In the genomic region with DNA sequence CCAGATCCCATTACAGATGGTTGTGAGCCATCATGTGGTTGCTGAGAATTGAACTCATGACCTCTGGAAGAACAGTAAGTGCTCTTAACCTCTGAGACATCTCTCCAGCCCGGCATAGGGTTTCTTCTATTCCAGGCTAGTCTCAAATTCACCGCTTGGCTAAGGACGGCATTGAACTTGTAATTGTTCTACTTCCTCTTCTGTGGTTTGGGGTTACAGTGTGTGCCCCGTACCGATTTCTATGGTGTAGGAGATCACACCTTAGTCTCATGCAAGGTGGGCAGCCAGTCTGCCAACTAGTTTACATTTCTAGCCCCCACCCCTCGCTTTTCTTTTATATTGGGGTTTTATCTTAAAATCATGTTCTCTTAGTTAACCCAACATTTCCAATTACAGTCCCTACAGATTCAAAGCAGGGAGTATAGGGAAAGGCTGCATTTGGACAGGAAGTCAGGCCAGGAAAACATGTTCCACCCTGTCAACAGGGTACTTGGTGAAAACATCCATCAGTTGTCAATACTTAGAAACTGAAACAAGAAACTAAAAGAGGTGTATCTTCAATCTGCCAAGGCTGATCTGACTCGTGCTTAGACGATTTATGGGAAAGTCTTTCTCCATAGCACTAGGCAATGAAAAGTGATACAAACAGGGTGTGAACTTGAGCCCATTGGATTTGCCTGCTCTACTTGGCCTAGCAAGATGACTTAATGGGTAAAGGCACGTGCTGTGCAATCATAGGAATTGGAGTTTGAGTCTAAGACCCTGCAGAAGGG, we compare ENCODE assay signal across 22 mouse cellular contexts. TPM values are rescaled to one million over a fixed set of nuclear protein-coding genes. Genes with fewer than 3 reads are reported as not detected.
DNase-seq lines count a peak whose midpoint lies in the region; TF ChIP-seq lines count a peak whose summit lies in the region.
"Had no signal": no experiment of that assay in that cellular context is flagged by ENCODE, and none has a peak within 500 bp of the region (broad histone marks: within the 10 kb centered on the region; RNA-seq: fewer than 3 reads in every experiment).

No protein-coding gene starts in this region.

- H3K4me1 ChIP-seq in kidney, adult 2 months (ENCODE audit: control insufficient read depth, insufficient read depth, low read length), result no peaks in the 10 kb centered on the region
- H3K4me1 ChIP-seq: hindbrain, embryonic 12.5 days; neural tube, embryonic 12.5 days had no signal

- H3K27ac ChIP-seq in kidney, adult 2 months (ENCODE audit: insufficient read depth, low read depth, low read length), result no peak overlapping the region
- H3K27ac ChIP-seq in left cerebral cortex, adult 2 months, result no peak overlapping the region
- H3K27ac ChIP-seq: embryonic facial prominence, embryonic 15.5 days; forebrain, embryonic 15.5 days; heart, embryonic 13.5 days; hindbrain, embryonic 12.5 days; limb, embryonic 13.5 days; lung, embryonic 15.5 days; midbrain, embryonic 12.5 days; neural tube, embryonic 12.5 days had no signal

- H3K36me3 ChIP-seq in kidney, adult 2 months (ENCODE audit: control insufficient read depth, insufficient read depth, low read length), result no peaks in the 10 kb centered on the region
- H3K36me3 ChIP-seq: embryonic facial prominence, embryonic 15.5 days; forebrain, embryonic 15.5 days; heart, embryonic 13.5 days; hindbrain, embryonic 12.5 days; limb, embryonic 13.5 days; lung, embryonic 15.5 days; midbrain, embryonic 12.5 days; neural tube, embryonic 12.5 days had no signal

- peak; percentile 3 for DNase-seq in kidney, adult 2 months
- no peak for DNase-seq in kidney, postnatal 25 days
- peak; percentile 53 for DNase-seq in CD4-positive helper T cell, adult 2 months (ENCODE audit: low read depth, low spot score)
- peak; percentile 41 for DNase-seq in adipocyte (ENCODE audit: low spot score)
- peak; percentile 61 for DNase-seq in naive thymus-derived CD4-positive, alpha-beta T cell, adult 2 months (ENCODE audit: low read depth)
- DNase-seq in left cerebral cortex, adult 8-10 months (ENCODE audit: low spot score in 2 of 2), result no peak
- no peak for DNase-seq in frontal cortex, postnatal 10 days (ENCODE audit: low spot score in 2 of 2)
- DNase-seq in left cerebral cortex, adult 2 months (ENCODE audit: extremely low spot score in 1 of 2, low spot score in 2 of 2), result no peak
- DNase-seq: adrenal gland, postnatal 25 days; cerebellum, postnatal 36 days; gastrocnemius, postnatal 14 days; kidney, adult 11 months; kidney, postnatal 36 days had no signal

- intact Hi-C loops in left cerebral cortex, adult 2 months (cut with DNase I), result loop anchor here (5.0 kb wide), 2 partner anchors 64 to 139 kb away; a partner anchor contains a TSS

- H3K4me3 ChIP-seq in kidney, adult 2 months (ENCODE audit: insufficient read depth, low read depth, low read length), result no peak overlapping the region
- H3K4me3 ChIP-seq in left cerebral cortex, adult 2 months, result no peak overlapping the region
- H3K4me3 ChIP-seq: embryonic facial prominence, embryonic 15.5 days; forebrain, embryonic 15.5 days; heart, embryonic 13.5 days; hindbrain, embryonic 12.5 days; limb, embryonic 13.5 days; lung, embryonic 15.5 days; midbrain, embryonic 12.5 days; neural tube, embryonic 12.5 days had no signal

- H3K27me3 ChIP-seq in kidney, adult 2 months (replicated peaks; ENCODE audit: control insufficient read depth, insufficient read depth, low read length), result no peaks in the 10 kb centered on the region
- H3K27me3 ChIP-seq: embryonic facial prominence, embryonic 15.5 days; forebrain, embryonic 15.5 days; heart, embryonic 13.5 days; hindbrain, embryonic 12.5 days; limb, embryonic 13.5 days; lung, embryonic 15.5 days; midbrain, embryonic 12.5 days; neural tube, embryonic 12.5 days had no signal

- TF ChIP-seq POLR2A in kidney, adult 2 months (IDR thresholded peaks at IDR 0.05; ENCODE audit: low read depth, low read length), result no peak

- WGBS in kidney, adult 2 months, result 73% methylated on average over 9 of the region's 9 CpGs

- no peak for TF ChIP-seq CTCF in kidney, adult 2 months (conservative IDR thresholded peaks at IDR 0.05; ENCODE audit: insufficient read depth, insufficient read length, low read depth, low read length)
- no peak for TF ChIP-seq CTCF in left cerebral cortex, adult 2 months (IDR thresholded peaks at IDR 0.05)

RNA-seq across cellular contexts. Expression of a gene that starts 3.1 kb away (rescaled TPM):
- polyA plus RNA-seq in kidney, adult 2 months (2012; rRNA removed), result 16.4 and 23.5 TPM in 2 replicates
- total RNA-seq in left cerebral cortex, adult 8-10 months (2022), result 10 to 100 TPM; 12.8 to 17.0 (median 14.9) TPM
- 10 to 100 TPM; 12.7 to 12.9 TPM for total RNA-seq in left cerebral cortex, adult 2 months (2021)

RNA-seq across cellular contexts. Expression of a gene that starts 51.3 kb away (rescaled TPM):
- 11.3 and 12.2 TPM in 2 replicates for polyA plus RNA-seq in kidney, adult 2 months (2012; rRNA removed)
- total RNA-seq in left cerebral cortex, adult 8-10 months (2022), result not detected
- not detected for total RNA-seq in left cerebral cortex, adult 2 months (2021)
- total RNA-seq: adrenal gland, postnatal 25 days; gastrocnemius, postnatal 14 days; left cerebral cortex, adult 18-20 months had no signal
- polyA plus RNA-seq: embryonic facial prominence, embryonic 15.5 days; forebrain, embryonic 15.5 days; heart, embryonic 13.5 days; hindbrain, embryonic 12.5 days; limb, embryonic 13.5 days; lung, embryonic 15.5 days; midbrain, embryonic 12.5 days; neural tube, embryonic 12.5 days had no signal

RNA-seq across cellular contexts. Expression of a gene that starts 59.1 kb away (rescaled TPM):
- polyA plus RNA-seq in kidney, adult 2 months (2012; rRNA removed), result 5.3 and 5.4 TPM in 2 replicates
- total RNA-seq in left cerebral cortex, adult 8-10 months (2022), result 10 to 100 TPM; 19.4 to 25.6 (median 22.0) TPM
- 10 to 100 TPM; 20.2 to 25.1 TPM for total RNA-seq in left cerebral cortex, adult 2 months (2021)

Comparison
In these comparisons a context has a peak if more than half of its experiments do, and no peak if none do; other contexts are left out.
1. DNase-seq: peak in kidney, adult 2 months (single experiment), CD4-positive helper T cell, adult 2 months (single experiment), adipocyte (single experiment) and naive thymus-derived CD4-positive, alpha-beta T cell, adult 2 months (single experiment); none in kidney, postnatal 25 days (0 of 2), left cerebral cortex, adult 8-10 months (0 of 2), frontal cortex, postnatal 10 days (0 of 2) and left cerebral cortex, adult 2 months (0 of 2).